Mouse (Mus musculus) bone marrow, adult 2 months (tissue): Measurements from ENCODE around the gene Stt3b. TPM values are rescaled to one million over a fixed set of nuclear protein-coding genes. Genes with fewer than 3 reads are reported as not detected.

Source experiments
- H3K27ac ChIP-seq: fragments of 200-500 bp; 2 replicates; pipeline ENCODE4 v1.5.1; 2012; ENCODE audit warnings: low read depth, mild to moderate bottlenecking, control low read depth, inconsistent platforms, low read length; ENCODE audit not compliant: control insufficient read depth, poor library complexity, insufficient read depth
- H3K4me1 ChIP-seq: fragments of 200-500 bp; 2 replicates; pipeline ENCODE4 v1.6.1; 2011; ENCODE audit warnings: low read length; ENCODE audit not compliant: control insufficient read depth, insufficient read depth
- H3K4me3 ChIP-seq: fragments of 200-500 bp; replicated peaks from 2 replicates; pipeline ENCODE3; 2011; ENCODE audit warnings: mild to moderate bottlenecking, low read depth, low read length, control low read depth; ENCODE audit not compliant: control insufficient read depth
- CTCF ChIP-seq: fragments of 200-500 bp; IDR thresholded peaks from 2 replicates; pipeline ENCODE4 v1.5.1; 2011; ENCODE audit warnings: low read length, control low read depth; ENCODE audit not compliant: control insufficient read depth, insufficient read depth
- POLR2A ChIP-seq: fragments of 200-500 bp; IDR thresholded peaks from 2 replicates; pipeline ENCODE4 v1.6.1; 2011; ENCODE audit warnings: low read depth, mild to moderate bottlenecking, control low read depth, low read length, borderline replicate concordance; ENCODE audit not compliant: control insufficient read depth
- WGBS: fragments of 180-500 bp; shearing (Covaris S2); methylation state at CpG from one replicate; pipeline ENCODE4 v1.1.7; 2018; 5-methylcytosine and 5-hydroxymethylcytosine counted together
- polyA plus RNA-seq: library from polyadenylated mRNA; stranded (reverse); fragments of >200 nt; gene quantifications from 2 replicates; pipeline ENCODE4 v1.2.4, GENCODE M21; 2011; ENCODE audit warnings: low replicate concordance; ENCODE audit not compliant: missing spikeins, insufficient read depth, insufficient read length

The Stt3b gene
- polyA plus RNA-seq, 1 experiment: 23.9 TPM

- Histone ChIP-seq H3K27ac (no peak overlapping the region), H3K4me1 (no peaks in the 10 kb centered on the region), H3K4me3 (no peak overlapping the region)
- WGBS: 80% methylated on average over 7 of the region's 7 CpGs
- TF ChIP-seq POLR2A (no peak), CTCF (no peak)
Observed at GRCm38 (mm10) chr9:115224744-115225354, 85.4 kb downstream of the Stt3b start.

GRCm38 (mm10) chr9:115221265-115221664 is 89.0 kb downstream of the Stt3b start:
- TF ChIP-seq POLR2A (no peak), CTCF (no peak)
- H3K27ac ChIP-seq: no peak overlapping the region
- 81% methylated on average over 7 of the region's 7 CpGs for WGBS
- H3K4me1 ChIP-seq: no peaks in the 10 kb centered on the region
- H3K4me3 ChIP-seq: no peak overlapping the region

- 68% methylated on average over 7 of the region's 7 CpGs for WGBS
- TF ChIP-seq POLR2A (no peak), CTCF (no peak)
- H3K4me1 ChIP-seq: no peaks in the 10 kb centered on the region
- H3K27ac ChIP-seq: no peak overlapping the region
- no peak overlapping the region for H3K4me3 ChIP-seq
Observed at GRCm38 (mm10) chr9:115220466-115220865, 89.8 kb downstream of the Stt3b start.

- Histone ChIP-seq H3K4me3 (no peak overlapping the region), H3K4me1 (no peaks in the 10 kb centered on the region), H3K27ac (no peak overlapping the region)
- WGBS: 76% methylated on average over 9 of the region's 9 CpGs
- TF ChIP-seq POLR2A (no peak), CTCF (no peak)
Observed at GRCm38 (mm10) chr9:115217984-115218383, 92.2 kb downstream of the Stt3b start.

GRCm38 (mm10) chr9:115215830-115216701 is 94.2 kb downstream of the Stt3b start:
- no peaks in the 10 kb centered on the region for H3K4me1 ChIP-seq
- H3K27ac ChIP-seq: no peak overlapping the region
- H3K4me3 ChIP-seq: no peak overlapping the region
- TF ChIP-seq CTCF (no peak), POLR2A (no peak)
- 82% methylated on average over 21 of the region's 21 CpGs for WGBS

GRCm38 (mm10) chr9:115214572-115215571 is 95.3 kb downstream of the Stt3b start:
- WGBS: 35% methylated on average over 7 of the region's 7 CpGs
- Histone ChIP-seq H3K27ac (no peak overlapping the region), H3K4me3 (no peak overlapping the region), H3K4me1 (no peaks in the 10 kb centered on the region; the same call in 1 of the 2 replicates)
- TF ChIP-seq POLR2A (no peak), CTCF (no peak)

- no peak overlapping the region for H3K4me3 ChIP-seq
- TF ChIP-seq POLR2A (no peak), CTCF (no peak)
- no peak overlapping the region for H3K27ac ChIP-seq
- 86% methylated on average over 5 of the region's 5 CpGs for WGBS
- no peaks in the 10 kb centered on the region; the same call in 1 of the 2 replicates for H3K4me1 ChIP-seq
Observed at GRCm38 (mm10) chr9:115213755-115214264, 96.4 kb downstream of the Stt3b start.

GRCm38 (mm10) chr9:115210535-115210934 is 99.7 kb downstream of the Stt3b start:
- TF ChIP-seq CTCF (no peak), POLR2A (no peak)
- Histone ChIP-seq H3K4me1 (no peaks in the 10 kb centered on the region; the same call in 1 of the 2 replicates), H3K27ac (no peak overlapping the region), H3K4me3 (no peak overlapping the region)
- 67% methylated on average over 12 of the region's 12 CpGs for WGBS
